Mouse (Mus musculus) CH12.LX (cell line): Measurements from ENCODE around the gene Snrnp200. TPM values are rescaled to one million over a fixed set of nuclear protein-coding genes. Genes with fewer than 3 reads are reported as not detected.

Experiments used
- DNase-seq: peaks from one replicate; pipeline ENCODE4 v3.0.0-alpha.2; 2013; ENCODE audit errors: extremely low read depth
- H3K27ac ChIP-seq: 2 replicates; pipeline ENCODE4 v1.5.1; 2012; ENCODE audit warnings: low read depth, mild to moderate bottlenecking, control low read depth, moderate library complexity; ENCODE audit not compliant: insufficient read depth
- H3K27me3 ChIP-seq: replicated peaks from 2 replicates; pipeline ENCODE3; 2012; ENCODE audit warnings: inconsistent platforms
- H3K36me3 ChIP-seq, 2 experiments: replicated peaks in 1 of 2; 2 replicates each; pipeline versions ENCODE3 to v1.6.1; 2012; ENCODE audit warnings: inconsistent platforms in 1 of 2, low read length in 1 of 2, mild to moderate bottlenecking in 1 of 2, mixed read lengths in 1 of 2, moderate library complexity in 1 of 2; ENCODE audit not compliant: control insufficient read depth in 1 of 2, insufficient read depth in 1 of 2
- H3K4me1 ChIP-seq, 2 experiments: 2 replicates each; pipeline ENCODE4 v1.6.1; 2012; ENCODE audit warnings: inconsistent platforms in 1 of 2, moderate library complexity in 1 of 2; ENCODE audit not compliant: insufficient read depth in 2 of 2, control insufficient read depth in 1 of 2
- H3K4me2 ChIP-seq: 2 replicates; pipeline ENCODE4 v1.6.1; 2012; ENCODE audit warnings: low read depth, mild to moderate bottlenecking, control low read depth; ENCODE audit not compliant: poor library complexity, insufficient read depth, severe bottlenecking
- H3K4me3 ChIP-seq, 3 experiments: fragments of 150-350 bp in 1 of 3; sonication (generic) in 1 of 3; replicated peaks in 1 of 3; 2 replicates each; pipeline versions ENCODE3 to v1.5.1; 2011 to 2012; ENCODE audit warnings: low read depth in 2 of 3, low read length in 2 of 3, mild to moderate bottlenecking in 2 of 3, moderate library complexity in 2 of 3, control low read depth in 1 of 3, improper control_type of control experiment in 1 of 3, inconsistent platforms in 1 of 3, mixed read lengths in 1 of 3; ENCODE audit not compliant: poor library complexity in 1 of 3
- H3K79me2 ChIP-seq: replicated peaks from 2 replicates; pipeline ENCODE4 v1.6.1; 2012; ENCODE audit warnings: mild to moderate bottlenecking, moderate library complexity; ENCODE audit not compliant: control insufficient read depth, poor library complexity, insufficient read depth, severe bottlenecking; ENCODE audit errors: extremely low read depth
- H3K9ac ChIP-seq: 2 replicates; pipeline ENCODE4 v1.6.1; 2012; ENCODE audit warnings: low read depth, mild to moderate bottlenecking, control low read depth, moderate library complexity; ENCODE audit not compliant: insufficient read depth
- H3K9me3 ChIP-seq: replicated peaks from 2 replicates; pipeline ENCODE3; 2012; ENCODE audit warnings: low read length, inconsistent platforms, mixed read lengths
- CHD1 ChIP-seq: IDR thresholded peaks from 2 replicates; pipeline ENCODE4 v1.6.1; 2012; ENCODE audit warnings: low read depth, low read length, improper control_type of control experiment, inconsistent platforms
- CHD2 ChIP-seq: IDR thresholded peaks from 2 replicates; pipeline ENCODE4 v1.6.1; 2011; ENCODE audit warnings: low read length, improper control_type of control experiment
- CTCF ChIP-seq, 2 experiments: IDR thresholded peaks in 1 of 2; conservative IDR thresholded peaks in 1 of 2; 2 replicates each; pipeline ENCODE4 v1.5.1; 2011 to 2012; ENCODE audit warnings: low read depth in 2 of 2, low read length in 2 of 2, improper control_type of control experiment in 1 of 2, inconsistent platforms in 1 of 2, mild to moderate bottlenecking in 1 of 2, moderate library complexity in 1 of 2
- E2F4 ChIP-seq: IDR thresholded peaks from 2 replicates; pipeline ENCODE4 v1.6.1; 2011; ENCODE audit warnings: low read depth, low read length, improper control_type of control experiment; ENCODE audit not compliant: insufficient replicate concordance
- ELF1 ChIP-seq: IDR thresholded peaks from 2 replicates; pipeline ENCODE4 v1.6.1; 2014; ENCODE audit warnings: low read depth, mild to moderate bottlenecking, inconsistent platforms, low read length, improper control_type of control experiment
- EP300 ChIP-seq: IDR thresholded peaks from 2 replicates; pipeline ENCODE4 v1.6.1; 2011; ENCODE audit warnings: low read length, improper control_type of control experiment
- ETS1 ChIP-seq: conservative IDR thresholded peaks from 2 replicates; pipeline ENCODE4 v1.6.1; 2012; ENCODE audit warnings: low read depth, mild to moderate bottlenecking, inconsistent platforms, low read length, improper control_type of control experiment, moderate library complexity
- IRF4 ChIP-seq: IDR thresholded peaks from 2 replicates; pipeline ENCODE4 v1.6.1; 2014; ENCODE audit warnings: low read depth, mild to moderate bottlenecking, inconsistent platforms, low read length, improper control_type of control experiment
- MAFK ChIP-seq: IDR thresholded peaks from 2 replicates; pipeline ENCODE4 v1.6.1; 2011; ENCODE audit warnings: low read length, improper control_type of control experiment; ENCODE audit not compliant: insufficient replicate concordance
- MAX ChIP-seq: IDR thresholded peaks from 2 replicates; pipeline ENCODE4 v1.6.1; 2011; ENCODE audit warnings: low read length, improper control_type of control experiment
- MAZ ChIP-seq: IDR thresholded peaks from 2 replicates; pipeline ENCODE4 v1.6.1; 2012; ENCODE audit warnings: low read depth, mild to moderate bottlenecking, inconsistent platforms, low read length, improper control_type of control experiment, moderate library complexity
- MYC ChIP-seq: IDR thresholded peaks from 2 replicates; pipeline ENCODE4 v1.6.1; 2011; ENCODE audit warnings: low read depth, mild to moderate bottlenecking, improper control_type of control experiment, low read length
- NELFE ChIP-seq: IDR thresholded peaks from 2 replicates; pipeline ENCODE4 v1.6.1; 2011; ENCODE audit warnings: low read depth, low read length, improper control_type of control experiment
- NRF1 ChIP-seq: IDR thresholded peaks from 2 replicates; pipeline ENCODE4 v1.6.1; 2014; ENCODE audit warnings: low read depth, mild to moderate bottlenecking, inconsistent platforms, low read length, improper control_type of control experiment, moderate library complexity
- PAX5 ChIP-seq: IDR thresholded peaks from 2 replicates; pipeline ENCODE4 v1.6.1; 2012; ENCODE audit warnings: low read length, inconsistent platforms, mixed read lengths
- POLR2A ChIP-seq: IDR thresholded peaks from 2 replicates; pipeline ENCODE4 v1.6.1; 2011; ENCODE audit warnings: low read depth, mild to moderate bottlenecking, improper control_type of control experiment, low read length
- POLR2AphosphoS2 ChIP-seq: IDR thresholded peaks from 2 replicates; pipeline ENCODE4 v1.6.1; 2011; ENCODE audit warnings: low read depth, low read length, improper control_type of control experiment
- SIN3A ChIP-seq: IDR thresholded peaks from 2 replicates; pipeline ENCODE4 v1.6.1; 2012; ENCODE audit warnings: low read length, improper control_type of control experiment, inconsistent platforms
- SMC3 ChIP-seq: IDR thresholded peaks from 2 replicates; pipeline ENCODE4 v1.6.1; 2011; ENCODE audit warnings: low read depth, low read length, improper control_type of control experiment
- TBP ChIP-seq: conservative IDR thresholded peaks from 2 replicates; pipeline ENCODE4 v1.6.1; 2011; ENCODE audit warnings: low read depth, low read length, improper control_type of control experiment
- UBTF ChIP-seq: IDR thresholded peaks from 2 replicates; pipeline ENCODE4 v1.6.1; 2012; ENCODE audit warnings: low read depth, mild to moderate bottlenecking, inconsistent platforms, low read length, improper control_type of control experiment, moderate library complexity
- USF1 ChIP-seq: IDR thresholded peaks from 2 replicates; pipeline ENCODE4 v1.6.1; 2014; ENCODE audit warnings: low read depth, mild to moderate bottlenecking, inconsistent platforms, low read length, improper control_type of control experiment
- USF2 ChIP-seq: conservative IDR thresholded peaks from 2 replicates; pipeline ENCODE4 v1.6.1; 2011; ENCODE audit warnings: low read depth, low read length, improper control_type of control experiment
- ZC3H11A ChIP-seq: IDR thresholded peaks from 2 replicates; pipeline ENCODE4 v1.6.1; 2012; ENCODE audit warnings: low read depth, mild to moderate bottlenecking, inconsistent platforms, low read length, improper control_type of control experiment
- ZNF384 ChIP-seq: IDR thresholded peaks from 2 replicates; pipeline ENCODE4 v1.6.1; 2012; ENCODE audit warnings: low read depth, low read length, improper control_type of control experiment, inconsistent platforms
- dilution Hi-C: fragments of 300-500 bp; cut with MboI; formaldehyde crosslinking; loops from 2 replicates; pipeline ENCODE4 v1.14.3; 2020; ENCODE audit warnings: low sequenced_read_pairs; ENCODE audit not compliant: extremely low pct_unique_long_range_greater_than_20kb, extremely low pct_ligation_motif_present
- in situ Hi-C: fragments of 300-500 bp; cut with MboI; formaldehyde crosslinking; loops from 3 replicates; pipeline ENCODE4 v1.14.3; 2019; ENCODE audit warnings: low sequenced_read_pairs, low pct_ligation_motif_present, low pct_unique_long_range_greater_than_20kb, mixed read lengths
- polyA plus RNA-seq: library from polyadenylated mRNA; unstranded; fragments of >175 nt; gene quantifications from 2 replicates; pipeline ENCODE4 v1.2.1, GENCODE M21; 2012; ENCODE audit warnings: low read depth; ENCODE audit not compliant: insufficient read length
- total RNA-seq, 2 experiments: library from RNA; depleted of rRNA; stranded (reverse); fragments of 300-350 nt in 1 of 2; fragments of >200 nt in 1 of 2; gene quantifications; 2 replicates each; pipeline ENCODE4 v1.2.3; 2012 to 2014

Gene Snrnp200
- total and polyA plus RNA-seq, 3 experiments, result 74.3 to 102 (median 90.3) TPM

DNA sequence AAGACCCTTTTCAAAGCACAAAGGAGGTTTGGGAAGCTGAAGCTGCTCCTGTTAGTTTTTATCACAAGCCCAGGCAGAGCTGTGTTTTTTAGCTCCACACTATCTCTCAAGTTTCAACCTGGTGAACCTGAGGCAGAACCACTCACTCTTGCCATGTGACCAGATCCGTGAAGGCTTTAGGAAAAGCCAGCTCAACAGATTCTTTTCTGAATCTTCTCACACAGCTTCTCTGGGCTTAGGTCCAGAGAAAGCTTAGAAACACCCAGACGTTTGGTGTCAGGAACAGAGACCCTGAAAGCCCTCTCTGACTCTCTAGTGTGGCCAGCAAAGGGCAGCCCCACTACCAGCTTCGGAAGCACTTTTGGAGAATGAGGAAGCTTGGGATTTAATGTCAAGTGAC, 43.3 kb downstream of the Snrnp200 start:
- Histone ChIP-seq H3K9me3 (no peaks in the 10 kb centered on the region), H3K79me2 (peaks cover 14% of the 10 kb centered on the region), H3K4me1 (peaks cover 1 to 25% of the 10 kb centered on the region in 2 experiments), H3K4me3 (no peak overlapping the region), H3K9ac (no peak overlapping the region), H3K36me3 (peaks cover 10 to 54% of the 10 kb centered on the region in 2 experiments), H3K27ac (no peak overlapping the region), H3K27me3 (no peaks in the 10 kb centered on the region), H3K4me2 (no peak overlapping the region)
- dilution Hi-C loops (no loop called here), in situ Hi-C loops (no loop called here)
- no peak for DNase-seq
- TF ChIP-seq TBP (no peak), ELF1 (no peak), UBTF (no peak), USF2 (no peak), IRF4 (no peak), CTCF (conservative IDR thresholded peaks at IDR 0.05 in 1 of 2, IDR thresholded peaks at IDR 0.05 in 1 of 2; ENCODE audit: low read depth in 2 of 2, low read length in 2 of 2) (no peak), SIN3A (no peak), PAX5 (no peak), SMC3 (no peak), MAZ (no peak), USF1 (no peak), EP300 (no peak), NRF1 (no peak), NELFE (no peak), ZNF384 (no peak), MAFK (no peak), E2F4 (no peak)

GRCm38 (mm10) chr2:127251880-127252527, 43.8 kb downstream of the Snrnp200 start:
- H3K4me3 ChIP-seq, result no peak overlapping the region
- peaks cover 0 to 19% of the 10 kb centered on the region in 2 experiments; a peak in 2 of 4 replicates for H3K4me1 ChIP-seq
- in situ Hi-C loops (no loop called here), dilution Hi-C loops (no loop called here)
- no peak overlapping the region for H3K9ac ChIP-seq
- H3K9me3 ChIP-seq, result no peaks in the 10 kb centered on the region
- DNase-seq, result no peak
- H3K27me3 ChIP-seq, result no peaks in the 10 kb centered on the region
- H3K27ac ChIP-seq, result no peak overlapping the region
- H3K79me2 ChIP-seq, result peaks cover 9% of the 10 kb centered on the region
- no peak overlapping the region for H3K4me2 ChIP-seq
- H3K36me3 ChIP-seq, result peaks cover 13 to 58% of the 10 kb centered on the region in 2 experiments
- no peak for TF ChIP-seq MYC
- no peak for TF ChIP-seq CHD1
- no peak for TF ChIP-seq UBTF
- no peak for TF ChIP-seq USF2
- no peak for TF ChIP-seq SMC3
- no peak for TF ChIP-seq ZNF384
- no peak for TF ChIP-seq EP300
- no peak for TF ChIP-seq ZC3H11A
- TF ChIP-seq MAX, result no peak
- TF ChIP-seq TBP, result no peak
- no peak for TF ChIP-seq POLR2AphosphoS2
- no peak for TF ChIP-seq NRF1
- no peak for TF ChIP-seq CHD2
- TF ChIP-seq ETS1, result no peak
- no peak for TF ChIP-seq POLR2A
